Mouse (Mus musculus) testis, adult 2 months (tissue): ENCODE data around the gene Hrh2. TPM values are rescaled to one million over a fixed set of nuclear protein-coding genes. Genes with fewer than 3 reads are reported as not detected.
A peak's percentile ranks its signal among the peaks of the same experiment; 100 is the strongest.

Source experiments
- H3K27ac ChIP-seq: fragments of 200-500 bp; 2 replicates; pipeline ENCODE4 v1.5.1; 2012; ENCODE audit warnings: low read depth, low read length; ENCODE audit not compliant: control insufficient read depth, insufficient read depth
- H3K27me3 ChIP-seq: fragments of 200-500 bp; 2 replicates; pipeline ENCODE4 v1.6.1; 2012; ENCODE audit warnings: mild to moderate bottlenecking, low read length, moderate library complexity; ENCODE audit not compliant: control insufficient read depth, insufficient read depth
- H3K36me3 ChIP-seq: fragments of 200-500 bp; 2 replicates; pipeline ENCODE4 v1.6.1; 2012; ENCODE audit warnings: mild to moderate bottlenecking, low read length; ENCODE audit not compliant: control insufficient read depth, insufficient read depth
- H3K4me1 ChIP-seq: fragments of 200-500 bp; 2 replicates; pipeline ENCODE4 v1.6.1; 2012; ENCODE audit warnings: low read length; ENCODE audit not compliant: control insufficient read depth, insufficient read depth
- H3K4me3 ChIP-seq: fragments of 200-500 bp; 2 replicates; pipeline ENCODE4 v1.5.1; 2012; ENCODE audit warnings: low read depth, mild to moderate bottlenecking, low read length, moderate library complexity, mixed read lengths; ENCODE audit not compliant: control insufficient read depth
- CTCF ChIP-seq: fragments of 200-500 bp; IDR thresholded peaks from 2 replicates; pipeline ENCODE4 v1.5.1; 2012; ENCODE audit warnings: low read depth, mild to moderate bottlenecking, inconsistent platforms, low read length, moderate library complexity; ENCODE audit not compliant: control insufficient read depth, insufficient read depth, insufficient replicate concordance
- POLR2A ChIP-seq: fragments of 200-500 bp; IDR thresholded peaks from 2 replicates; pipeline ENCODE4 v1.6.1; 2012; ENCODE audit warnings: low read depth, mild to moderate bottlenecking, inconsistent platforms, low read length, moderate library complexity; ENCODE audit not compliant: control insufficient read depth
- polyA plus RNA-seq: library from polyadenylated mRNA; depleted of rRNA; stranded (reverse); fragments of >200 nt; gene quantifications from 2 replicates; pipeline ENCODE4 v1.2.3, GENCODE M21; 2012

Hrh2 gene
- polyA plus RNA-seq, 1 experiment = 0.12 TPM

DNA sequence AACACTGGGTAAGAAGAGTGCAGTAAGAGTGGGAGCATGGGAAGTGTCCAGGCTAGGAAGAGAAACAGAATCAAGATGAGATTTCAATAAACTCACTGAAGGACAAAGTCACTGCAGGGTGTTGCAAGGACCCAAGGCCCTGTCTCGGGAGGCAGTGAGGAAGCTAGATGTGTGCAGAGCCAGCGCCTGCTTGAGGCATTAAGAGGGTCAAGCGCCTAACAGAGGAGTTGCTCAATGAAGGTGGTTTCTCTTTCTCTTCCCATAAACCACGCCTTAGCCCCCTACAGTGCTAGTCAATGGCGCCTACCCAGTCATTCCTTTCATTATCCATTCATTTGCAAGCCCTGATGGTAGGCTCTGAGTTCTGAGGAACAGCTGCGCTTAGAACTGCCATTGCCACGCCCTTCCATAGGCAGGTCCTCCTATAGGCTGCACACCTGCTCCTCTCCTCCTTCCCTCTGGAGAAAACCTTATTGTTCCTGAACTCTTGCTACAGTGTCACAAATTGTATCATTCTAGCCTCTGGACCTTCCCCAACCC lies 23.9 kb downstream of the Hrh2 start:
- Histone ChIP-seq H3K4me1 (peaks cover 3% of the 10 kb centered on the region; the same call in 1 of the 2 replicates), H3K36me3 (no peaks in the 10 kb centered on the region), H3K27ac (no peak overlapping the region), H3K27me3 (no peaks in the 10 kb centered on the region), H3K4me3 (no peak overlapping the region)
- TF ChIP-seq POLR2A = no peak
- no peak for TF ChIP-seq CTCF

DNA sequence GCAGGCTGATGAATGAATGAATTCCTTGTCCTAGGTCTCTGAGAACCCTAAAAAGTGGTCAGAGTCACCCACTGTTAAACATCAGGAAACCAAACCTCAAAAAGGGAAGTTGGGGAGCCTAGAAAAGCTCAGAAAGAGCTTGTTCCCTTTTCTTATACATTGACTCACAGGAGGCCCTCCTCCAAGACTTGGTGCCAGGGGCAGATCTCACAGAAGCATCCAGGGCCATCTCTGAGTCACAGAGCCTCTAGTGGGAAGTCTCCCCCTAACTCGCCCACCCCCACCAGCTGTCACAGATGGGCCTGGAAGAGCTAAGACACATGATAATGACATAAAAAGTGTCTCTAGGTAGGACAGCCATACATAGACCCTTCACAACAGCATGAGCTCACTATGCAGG lies 26.4 kb downstream of the Hrh2 start:
- Histone ChIP-seq H3K27ac (no peak overlapping the region), H3K4me3 (no peak overlapping the region), H3K27me3 (no peaks in the 10 kb centered on the region), H3K36me3 (no peaks in the 10 kb centered on the region), H3K4me1 (peaks cover 3% of the 10 kb centered on the region)
- TF ChIP-seq CTCF = no peak
- TF ChIP-seq POLR2A = no peak

DNA sequence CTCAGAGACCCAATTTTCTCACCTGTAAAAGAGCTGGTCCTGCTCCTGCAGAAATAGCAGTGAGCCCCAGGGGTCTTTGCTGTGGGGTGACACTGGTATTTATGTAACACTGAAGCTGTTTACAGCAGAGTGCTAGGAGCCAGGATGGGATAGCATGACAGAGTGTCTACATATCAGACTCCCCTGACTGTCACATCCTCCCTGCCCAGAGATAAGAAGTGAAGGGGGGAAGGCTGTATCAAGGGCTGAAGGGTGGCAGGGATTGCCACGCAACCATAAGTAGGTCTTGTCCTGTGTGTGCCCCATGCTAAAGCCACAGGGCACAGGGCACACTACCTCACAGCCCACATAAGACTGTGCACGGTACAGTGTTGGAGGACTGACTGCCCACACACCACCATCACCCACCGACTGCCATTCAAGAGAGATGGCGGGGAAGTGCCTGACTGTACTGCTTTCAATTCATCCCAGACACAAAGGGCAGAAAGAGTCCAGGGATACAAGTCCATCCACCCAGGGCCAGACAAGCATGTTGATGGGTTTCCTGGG lies 29.8 kb downstream of the Hrh2 start:
- no peaks in the 10 kb centered on the region for H3K27me3 ChIP-seq
- H3K4me3 ChIP-seq = peak overlapping the region; percentile 58
- H3K36me3 ChIP-seq = no peaks in the 10 kb centered on the region
- TF ChIP-seq POLR2A (0 out of 2 replicates have a peak, but pooled peaks have one; percentile 13), CTCF (no peak)
- H3K4me1 ChIP-seq = no peaks in the 10 kb centered on the region; the same call in 1 of the 2 replicates
- no peak overlapping the region for H3K27ac ChIP-seq

DNA sequence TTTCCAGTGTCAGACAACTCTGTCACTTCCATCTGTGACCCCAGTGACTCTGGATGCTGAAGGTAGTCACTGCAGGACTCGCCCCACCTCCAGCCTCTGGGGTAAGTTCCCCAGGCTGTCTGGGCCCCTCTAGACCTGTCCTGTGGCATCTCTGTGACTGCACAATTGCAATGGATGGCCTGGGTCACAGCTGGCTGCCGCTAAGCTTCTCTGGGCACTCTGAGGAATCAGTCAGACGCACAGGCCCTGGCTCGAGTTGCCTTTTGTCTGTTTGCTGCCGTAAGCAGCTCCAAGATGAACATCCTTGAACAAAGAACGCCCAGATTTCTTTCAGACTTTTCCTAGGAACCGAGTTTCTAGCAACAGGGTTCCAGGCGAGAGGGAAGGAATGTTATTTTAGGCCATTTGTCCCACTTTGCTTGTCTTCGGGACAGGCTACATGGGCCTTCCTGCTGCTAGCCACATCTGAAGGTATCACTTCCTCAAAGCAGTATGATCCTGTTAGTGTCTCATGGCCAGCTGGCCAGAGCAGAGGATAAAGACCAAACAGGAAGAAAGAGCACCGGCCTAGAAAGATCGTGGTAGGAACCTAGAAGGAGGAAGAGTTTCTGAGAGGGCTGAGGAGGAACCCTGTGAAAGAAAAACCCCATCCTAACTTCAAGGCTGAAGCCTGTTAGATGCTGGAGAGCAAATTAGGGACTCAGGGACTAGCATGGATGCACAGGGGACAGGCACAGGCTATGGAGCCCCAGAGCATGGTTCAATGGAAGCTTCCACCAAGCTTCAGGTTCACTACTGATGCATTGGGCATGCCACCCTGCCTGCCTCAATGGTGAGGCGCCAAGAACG lies 31.2 kb downstream of the Hrh2 start:
- TF ChIP-seq POLR2A (no peak), CTCF (no peak)
- no peaks in the 10 kb centered on the region for H3K36me3 ChIP-seq
- H3K4me3 ChIP-seq = peak overlapping the region; percentile 62
- H3K27ac ChIP-seq = no peak overlapping the region
- no peaks in the 10 kb centered on the region; the same call in 1 of the 2 replicates for H3K4me1 ChIP-seq
- H3K27me3 ChIP-seq = no peaks in the 10 kb centered on the region

DNA sequence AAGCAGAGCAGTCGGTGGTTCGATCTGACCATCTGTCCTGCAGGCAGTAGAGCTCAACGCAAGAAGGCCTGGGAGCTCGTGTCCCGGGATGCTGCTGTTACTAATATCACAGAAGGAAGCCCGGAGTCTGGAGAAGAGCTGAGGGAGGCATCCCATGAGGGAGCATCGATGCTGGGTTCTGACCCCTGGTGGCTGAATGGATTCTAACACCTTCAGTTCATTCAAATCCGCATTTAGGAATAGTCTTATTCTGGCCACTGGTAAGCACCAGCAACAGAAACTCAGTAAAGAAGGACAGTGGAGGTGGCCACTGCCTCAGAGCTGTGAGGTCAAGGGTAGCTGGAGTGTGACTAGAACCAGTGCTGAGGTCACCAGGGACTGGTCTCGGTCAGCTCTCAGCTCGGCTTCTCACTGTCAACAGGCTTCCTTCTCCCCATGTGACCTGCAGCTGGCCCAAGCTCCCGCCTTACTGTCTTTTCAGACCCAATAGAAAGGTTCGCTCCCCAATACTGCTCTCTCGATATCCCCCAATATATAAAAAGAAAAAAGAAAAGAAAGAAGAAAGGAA lies 36.1 kb downstream of the Hrh2 start:
- TF ChIP-seq POLR2A (no peak), CTCF (no peak)
- Histone ChIP-seq H3K27ac (no peak overlapping the region), H3K4me3 (no peak overlapping the region), H3K4me1 (no peaks in the 10 kb centered on the region), H3K36me3 (no peaks in the 10 kb centered on the region), H3K27me3 (no peaks in the 10 kb centered on the region)

DNA sequence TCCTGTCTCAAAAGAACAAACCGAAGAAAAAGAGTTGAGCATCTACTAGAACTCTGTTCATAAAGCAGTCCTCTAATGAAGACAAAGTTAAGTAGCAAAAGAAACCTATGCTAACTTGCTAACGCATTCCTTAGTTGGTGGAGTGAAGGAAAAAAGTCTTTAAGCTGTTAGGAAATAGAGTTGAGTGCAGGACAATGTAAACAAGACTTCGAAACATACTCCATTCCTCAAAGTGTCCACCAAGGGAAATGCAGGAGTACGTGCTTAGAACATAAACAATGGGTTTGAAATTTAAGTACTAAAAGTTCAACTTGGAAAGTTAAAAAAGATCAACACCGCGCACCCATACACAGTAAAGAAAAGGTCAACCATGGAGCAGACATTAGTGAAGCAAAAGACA lies 38.2 kb downstream of the Hrh2 start:
- no peak overlapping the region for H3K4me3 ChIP-seq
- H3K36me3 ChIP-seq = no peaks in the 10 kb centered on the region
- H3K4me1 ChIP-seq = no peaks in the 10 kb centered on the region
- H3K27me3 ChIP-seq = no peaks in the 10 kb centered on the region
- TF ChIP-seq POLR2A (no peak), CTCF (no peak)
- H3K27ac ChIP-seq = no peak overlapping the region

DNA sequence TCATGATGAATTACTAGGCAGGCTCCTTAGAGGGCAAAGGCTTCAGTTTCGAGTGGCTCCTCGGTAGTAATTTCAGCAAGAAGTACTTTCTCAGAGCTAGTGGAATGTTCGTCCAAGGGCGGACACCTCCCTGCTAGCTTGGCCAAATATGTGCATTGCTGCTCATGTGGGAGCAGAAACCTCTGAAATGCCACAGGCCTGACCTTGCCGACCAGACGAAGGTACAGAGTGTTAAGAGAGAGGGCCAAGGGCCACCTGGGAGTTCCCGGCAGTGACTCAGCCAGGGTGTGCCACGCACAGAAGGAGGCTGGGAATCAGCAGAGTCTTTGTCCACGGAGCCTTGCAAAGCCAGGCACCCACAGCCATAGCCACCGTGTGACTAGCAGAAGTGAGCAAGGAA lies 39.9 kb downstream of the Hrh2 start:
- Histone ChIP-seq H3K27me3 (no peaks in the 10 kb centered on the region), H3K4me1 (no peaks in the 10 kb centered on the region), H3K27ac (no peak overlapping the region), H3K4me3 (no peak overlapping the region), H3K36me3 (no peaks in the 10 kb centered on the region)
- TF ChIP-seq CTCF (no peak), POLR2A (no peak)
